Mouse (Mus musculus) myocyte (in vitro differentiated cells): ENCODE data around the gene Trabd2b.

Source experiments
- MAX ChIP-seq: IDR thresholded peaks from one replicate; pipeline ENCODE4 v1.6.1; 2011; ENCODE audit warnings: low read depth, mild to moderate bottlenecking, control low read depth
- MYOD1 ChIP-seq, 3 experiments: IDR thresholded peaks; one replicate each; pipeline ENCODE4 v1.6.1; 2011; ENCODE audit warnings: control low read depth in 2 of 3, low read depth in 2 of 3, mild to moderate bottlenecking in 2 of 3, moderate library complexity in 1 of 3; ENCODE audit not compliant: insufficient read length in 2 of 3, control insufficient read depth in 1 of 3
- MYOG ChIP-seq, 3 experiments: IDR thresholded peaks; one replicate each; pipeline ENCODE4 v1.6.1; 2011; ENCODE audit warnings: control low read depth in 2 of 3, low read depth in 2 of 3, mild to moderate bottlenecking in 2 of 3; ENCODE audit not compliant: insufficient read length in 2 of 3, control insufficient read depth in 1 of 3, insufficient read depth in 1 of 3
- POLR2A ChIP-seq: IDR thresholded peaks from one replicate; pipeline ENCODE4 v1.6.1; 2011; ENCODE audit warnings: low read depth, mild to moderate bottlenecking, control low read depth, moderate library complexity; ENCODE audit not compliant: insufficient read length
- POLR2AphosphoS2 ChIP-seq: IDR thresholded peaks from one replicate; pipeline ENCODE4 v1.6.1; 2011; ENCODE audit warnings: low read depth, control low read depth; ENCODE audit not compliant: insufficient read length
- TCF12 ChIP-seq: IDR thresholded peaks from one replicate; pipeline ENCODE4 v1.6.1; 2011; ENCODE audit warnings: mild to moderate bottlenecking, control low read depth; ENCODE audit not compliant: poor library complexity, insufficient read depth, severe bottlenecking
- USF1 ChIP-seq: IDR thresholded peaks from one replicate; pipeline ENCODE4 v1.6.1; 2011; ENCODE audit warnings: low read depth, mild to moderate bottlenecking, control low read depth, moderate library complexity

DNA sequence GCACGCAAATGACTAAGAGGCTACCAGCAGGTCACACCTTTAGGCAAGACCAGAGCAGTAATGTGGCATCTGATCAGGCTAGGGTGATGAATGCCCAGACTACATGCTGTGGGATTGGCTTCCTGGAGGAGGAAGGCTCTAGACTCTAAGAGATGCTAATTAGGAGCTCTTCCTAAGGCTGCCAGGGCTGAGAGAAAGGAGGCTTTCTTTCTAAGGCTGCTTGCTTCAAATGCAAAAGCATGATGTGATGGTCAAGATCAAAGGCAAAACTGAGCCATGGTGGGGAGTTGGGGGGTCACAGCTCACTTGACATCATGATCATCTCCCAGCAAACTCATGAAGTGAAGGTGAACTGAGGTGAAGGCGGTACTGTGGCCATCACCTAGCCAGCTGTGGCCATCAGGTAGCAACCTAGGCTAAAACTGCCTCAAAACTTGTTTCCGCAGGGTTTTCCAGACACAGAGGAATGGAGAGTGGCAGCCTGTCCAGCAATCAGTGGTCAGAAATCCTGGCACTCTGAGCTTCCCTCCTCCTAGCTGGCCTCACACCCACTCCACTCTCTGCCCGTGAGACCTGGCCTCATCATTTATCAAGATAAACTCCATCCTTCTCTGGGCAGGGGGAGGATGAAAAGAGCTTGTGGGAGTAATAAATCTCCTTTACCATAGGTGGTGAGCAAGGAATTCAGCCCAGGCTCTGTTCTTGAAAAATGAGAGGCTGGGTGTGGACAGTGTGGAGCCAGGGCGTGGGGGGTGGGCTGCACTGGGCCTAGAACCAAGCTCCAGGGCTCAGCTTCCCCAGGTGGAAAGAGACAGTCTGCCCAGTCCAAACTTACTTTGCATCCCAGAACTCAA lies 117.0 kb downstream of the Trabd2b start:
- TF ChIP-seq USF1 (no peak), POLR2A (no peak), POLR2AphosphoS2 (no peak), MYOD1 (IDR thresholded peaks at IDR 0.05; ENCODE audit: control insufficient read depth in 1 of 3, insufficient read length in 2 of 3, low read depth in 2 of 3) (no peak), MAX (no peak), MYOG (IDR thresholded peaks at IDR 0.05; ENCODE audit: control insufficient read depth in 1 of 3, insufficient read depth in 1 of 3, insufficient read length in 2 of 3, low read depth in 2 of 3) (no peak), TCF12 (no peak)
